9 mouse cellular contexts compared by ENCODE assay signal in the genomic region with DNA sequence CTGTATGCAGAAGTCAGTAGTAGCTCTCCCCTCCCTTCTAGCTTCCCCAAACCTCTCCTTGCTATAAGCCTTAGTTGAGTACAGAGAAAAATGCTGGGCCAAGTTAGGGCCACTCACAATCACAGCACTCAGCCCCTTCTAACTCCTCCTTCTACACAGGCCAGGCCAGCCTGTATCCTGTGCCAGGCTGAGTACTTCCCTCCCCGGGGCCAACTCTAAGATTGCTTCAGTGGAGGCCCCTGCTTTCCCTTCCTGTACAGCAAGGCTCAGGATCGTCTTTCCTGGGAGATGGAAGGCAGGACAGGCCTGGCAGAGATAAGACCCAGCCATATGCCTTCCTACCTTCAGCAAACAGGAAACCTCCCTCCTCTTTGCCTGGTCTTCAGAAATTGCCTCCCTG. TPM values are rescaled to one million over a fixed set of nuclear protein-coding genes. Genes with fewer than 3 reads are reported as not detected.
A peak's percentile ranks its signal among the peaks of the same experiment; 100 is the strongest.
DNase-seq lines count a peak whose midpoint lies in the region; ATAC-seq lines count a peak whose summit lies in the region.
"Had no signal": no experiment of that assay in that cellular context is flagged by ENCODE, and none has a peak within 500 bp of the region (broad histone marks: within the 10 kb centered on the region; RNA-seq: fewer than 3 reads in every experiment).

No protein-coding gene starts in this region.

- no peak overlapping the region for H3K4me3 ChIP-seq in forebrain, embryonic 10.5 days
- no peak overlapping the region for H3K4me3 ChIP-seq in forebrain, embryonic 15.5 days
- no peak overlapping the region for H3K4me3 ChIP-seq in midbrain, embryonic 13.5 days (replicated peaks)
- no peak overlapping the region for H3K4me3 ChIP-seq in midbrain, embryonic 11.5 days (ENCODE audit: low read depth, low read length)
- no peak overlapping the region for H3K4me3 ChIP-seq in liver, embryonic 15.5 days (replicated peaks)
- H3K4me3 ChIP-seq: neural tube, embryonic 12.5 days had no signal

- DNase-seq in forebrain, embryonic 10.5 days (ENCODE audit: extremely low spot score, low spot score): no peak
- DNase-seq in midbrain, embryonic 11.5 days (ENCODE audit: low spot score, missing footprints): no peak
- DNase-seq in yolk sac, embryonic 10.5 days (ENCODE audit: low spot score): peak; percentile 51
- no peak for DNase-seq in cerebellum, adult 8-10 months
- DNase-seq in ovary, postnatal 10 days (ENCODE audit: low spot score): no peak

- H3K9ac ChIP-seq in forebrain, embryonic 15.5 days (replicated peaks): no peak overlapping the region
- no peak overlapping the region; the same call in 1 of the 2 replicates for H3K9ac ChIP-seq in midbrain, embryonic 13.5 days (replicated peaks)
- no peak overlapping the region for H3K9ac ChIP-seq in midbrain, embryonic 11.5 days (ENCODE audit: low read length)
- H3K9ac ChIP-seq in liver, embryonic 15.5 days: no peak overlapping the region
- H3K9ac ChIP-seq: neural tube, embryonic 12.5 days had no signal

- H3K9me3 ChIP-seq in forebrain, embryonic 10.5 days: no peaks in the 10 kb centered on the region
- no peaks in the 10 kb centered on the region for H3K9me3 ChIP-seq in forebrain, embryonic 15.5 days
- H3K9me3 ChIP-seq in midbrain, embryonic 13.5 days: no peaks in the 10 kb centered on the region
- no peaks in the 10 kb centered on the region for H3K9me3 ChIP-seq in midbrain, embryonic 11.5 days (ENCODE audit: control insufficient read depth, low read length)
- no peaks in the 10 kb centered on the region for H3K9me3 ChIP-seq in liver, embryonic 15.5 days (replicated peaks)
- H3K9me3 ChIP-seq: neural tube, embryonic 12.5 days had no signal

- peaks cover 45% of the 10 kb centered on the region for H3K36me3 ChIP-seq in forebrain, embryonic 10.5 days (replicated peaks)
- peaks cover 42% of the 10 kb centered on the region for H3K36me3 ChIP-seq in forebrain, embryonic 15.5 days
- H3K36me3 ChIP-seq in midbrain, embryonic 13.5 days: peaks cover 63% of the 10 kb centered on the region
- H3K36me3 ChIP-seq in midbrain, embryonic 11.5 days (ENCODE audit: control insufficient read depth, insufficient read depth, low read length): no peaks in the 10 kb centered on the region
- H3K36me3 ChIP-seq in liver, embryonic 15.5 days (replicated peaks): peaks cover 68% of the 10 kb centered on the region

- ATAC-seq in forebrain, embryonic 15.5 days (replicated peaks): no peak
- peak; percentile 51; the same call in 1 of the 2 replicates for ATAC-seq in midbrain, embryonic 13.5 days
- ATAC-seq in midbrain, embryonic 11.5 days (ENCODE audit: low FRiP score): no peak
- 0 out of 2 replicates have a peak, but pooled peaks have one; percentile 23 for ATAC-seq in liver, embryonic 15.5 days (ENCODE audit: insufficient read depth)

- H3K27ac ChIP-seq in forebrain, embryonic 10.5 days: peak overlapping the region; percentile 70
- no peak overlapping the region for H3K27ac ChIP-seq in forebrain, embryonic 15.5 days (replicated peaks)
- H3K27ac ChIP-seq in midbrain, embryonic 13.5 days: 0 out of 2 replicates have a peak overlapping the region, but pooled peaks have one; percentile 27
- no peak overlapping the region for H3K27ac ChIP-seq in midbrain, embryonic 11.5 days (ENCODE audit: low read depth, low read length)
- peak overlapping the region; percentile 42; the same call in 1 of the 2 replicates for H3K27ac ChIP-seq in liver, embryonic 15.5 days (replicated peaks)
- H3K27ac ChIP-seq: neural tube, embryonic 12.5 days had no signal

- H3K4me1 ChIP-seq in forebrain, embryonic 10.5 days: peaks cover 25% of the 10 kb centered on the region
- no peaks in the 10 kb centered on the region for H3K4me1 ChIP-seq in forebrain, embryonic 15.5 days
- peaks cover 17% of the 10 kb centered on the region for H3K4me1 ChIP-seq in midbrain, embryonic 13.5 days (replicated peaks)
- H3K4me1 ChIP-seq in midbrain, embryonic 11.5 days (ENCODE audit: control insufficient read depth, insufficient read depth, low read length): peaks cover 7% of the 10 kb centered on the region
- peaks cover 37% of the 10 kb centered on the region for H3K4me1 ChIP-seq in liver, embryonic 15.5 days (replicated peaks)

- H3K27me3 ChIP-seq in forebrain, embryonic 10.5 days (ENCODE audit: poor library complexity, severe bottlenecking): no peaks in the 10 kb centered on the region
- H3K27me3 ChIP-seq in forebrain, embryonic 15.5 days: no peaks in the 10 kb centered on the region
- no peaks in the 10 kb centered on the region for H3K27me3 ChIP-seq in midbrain, embryonic 13.5 days
- no peaks in the 10 kb centered on the region for H3K27me3 ChIP-seq in midbrain, embryonic 11.5 days (ENCODE audit: control insufficient read depth, insufficient read depth, low read length)
- H3K27me3 ChIP-seq in liver, embryonic 15.5 days: no peaks in the 10 kb centered on the region
- H3K27me3 ChIP-seq: neural tube, embryonic 12.5 days had no signal

- 29% methylated on average over 2 of the region's 2 CpGs for WGBS in forebrain, embryonic 10.5 days
- WGBS in forebrain, embryonic 15.5 days: 46% methylated on average over 2 of the region's 2 CpGs
- 36% methylated on average over 2 of the region's 2 CpGs for WGBS in midbrain, embryonic 13.5 days
- WGBS in midbrain, embryonic 11.5 days: 54% methylated on average over 2 of the region's 2 CpGs
- WGBS in liver, embryonic 15.5 days (ENCODE audit: insufficient replicate concordance): 11% methylated on average over 2 of the region's 2 CpGs

- no peak overlapping the region for H3K4me2 ChIP-seq in forebrain, embryonic 15.5 days (replicated peaks)
- H3K4me2 ChIP-seq in midbrain, embryonic 13.5 days (replicated peaks): no peak overlapping the region
- no peak overlapping the region for H3K4me2 ChIP-seq in midbrain, embryonic 11.5 days
- H3K4me2 ChIP-seq in liver, embryonic 15.5 days: no peak overlapping the region
- H3K4me2 ChIP-seq: neural tube, embryonic 12.5 days had no signal

RNA-seq across cellular contexts. Expression of gene Hsd11b2, which starts 14.9 kb away (rescaled TPM):
- polyA plus RNA-seq in forebrain, embryonic 10.5 days (2016; fragmentation: Nextera tagmentation; extraction: Ambion mirVana): 12.3 and 15.6 TPM in 2 replicates
- polyA plus RNA-seq in forebrain, embryonic 15.5 days (2015; fragmentation: Nextera tagmentation; extraction: Ambion mirVana): 1.4 and 1.7 TPM in 2 replicates
- polyA plus RNA-seq in midbrain, embryonic 13.5 days (2015; fragmentation: Nextera tagmentation; extraction: Ambion mirVana): 11.6 and 16.9 TPM in 2 replicates
- 19.8 and 24.3 TPM in 2 replicates for polyA plus RNA-seq in midbrain, embryonic 11.5 days (2014; fragmentation: Nextera tagmentation; extraction: Ambion mirVana)
- 0.40 and 0.58 TPM in 2 replicates for polyA plus RNA-seq in liver, embryonic 15.5 days (2015; fragmentation: Nextera tagmentation; extraction: Ambion mirVana)

RNA-seq across cellular contexts. Expression of gene Atp6v0d1, which starts 32.4 kb away (rescaled TPM):
- 65.3 and 73.4 TPM in 2 replicates for polyA plus RNA-seq in forebrain, embryonic 10.5 days (2016; fragmentation: Nextera tagmentation; extraction: Ambion mirVana)
- polyA plus RNA-seq in forebrain, embryonic 15.5 days (2015; fragmentation: Nextera tagmentation; extraction: Ambion mirVana): 184 and 193 TPM in 2 replicates
- polyA plus RNA-seq in midbrain, embryonic 13.5 days (2015; fragmentation: Nextera tagmentation; extraction: Ambion mirVana): 177 and 182 TPM in 2 replicates
- polyA plus RNA-seq in midbrain, embryonic 11.5 days (2014; fragmentation: Nextera tagmentation; extraction: Ambion mirVana): 121 and 129 TPM in 2 replicates
- 52.4 and 59.4 TPM in 2 replicates for polyA plus RNA-seq in liver, embryonic 15.5 days (2015; fragmentation: Nextera tagmentation; extraction: Ambion mirVana)

RNA-seq across cellular contexts. Expression of gene Zdhhc1, which starts 36.7 kb away (rescaled TPM):
- 12.9 and 18.5 TPM in 2 replicates for polyA plus RNA-seq in forebrain, embryonic 10.5 days (2016; fragmentation: Nextera tagmentation; extraction: Ambion mirVana)
- 28.8 and 31.3 TPM in 2 replicates for polyA plus RNA-seq in forebrain, embryonic 15.5 days (2015; fragmentation: Nextera tagmentation; extraction: Ambion mirVana)
- polyA plus RNA-seq in midbrain, embryonic 13.5 days (2015; fragmentation: Nextera tagmentation; extraction: Ambion mirVana): 26.2 and 31.3 TPM in 2 replicates
- 14.5 and 19.0 TPM in 2 replicates for polyA plus RNA-seq in midbrain, embryonic 11.5 days (2014; fragmentation: Nextera tagmentation; extraction: Ambion mirVana)
- 1.9 and 2.3 TPM in 2 replicates for polyA plus RNA-seq in liver, embryonic 15.5 days (2015; fragmentation: Nextera tagmentation; extraction: Ambion mirVana)

Comparison
In these comparisons a context has a peak if more than half of its experiments do, and no peak if none do; other contexts are left out.
1. H3K27ac ChIP-seq: peak in forebrain, embryonic 10.5 days (single experiment), midbrain, embryonic 13.5 days (single experiment) and liver, embryonic 15.5 days (single experiment); none in forebrain, embryonic 15.5 days (single experiment) and midbrain, embryonic 11.5 days (single experiment).
2. ATAC-seq: peak in midbrain, embryonic 13.5 days (single experiment) and liver, embryonic 15.5 days (single experiment); none in forebrain, embryonic 15.5 days (single experiment) and midbrain, embryonic 11.5 days (single experiment).